Mouse (Mus musculus): Measurements from ENCODE around the gene Sertad1.

Gene Sertad1

GRCm38 (mm10) chr7:27472596-27472995 is 14.1 kb upstream of the Sertad1 start:
- no peak for ATAC-seq (ENCODE audit: insufficient number of reproducible peaks, low FRiP score, low TSS enrichment)

DNA sequence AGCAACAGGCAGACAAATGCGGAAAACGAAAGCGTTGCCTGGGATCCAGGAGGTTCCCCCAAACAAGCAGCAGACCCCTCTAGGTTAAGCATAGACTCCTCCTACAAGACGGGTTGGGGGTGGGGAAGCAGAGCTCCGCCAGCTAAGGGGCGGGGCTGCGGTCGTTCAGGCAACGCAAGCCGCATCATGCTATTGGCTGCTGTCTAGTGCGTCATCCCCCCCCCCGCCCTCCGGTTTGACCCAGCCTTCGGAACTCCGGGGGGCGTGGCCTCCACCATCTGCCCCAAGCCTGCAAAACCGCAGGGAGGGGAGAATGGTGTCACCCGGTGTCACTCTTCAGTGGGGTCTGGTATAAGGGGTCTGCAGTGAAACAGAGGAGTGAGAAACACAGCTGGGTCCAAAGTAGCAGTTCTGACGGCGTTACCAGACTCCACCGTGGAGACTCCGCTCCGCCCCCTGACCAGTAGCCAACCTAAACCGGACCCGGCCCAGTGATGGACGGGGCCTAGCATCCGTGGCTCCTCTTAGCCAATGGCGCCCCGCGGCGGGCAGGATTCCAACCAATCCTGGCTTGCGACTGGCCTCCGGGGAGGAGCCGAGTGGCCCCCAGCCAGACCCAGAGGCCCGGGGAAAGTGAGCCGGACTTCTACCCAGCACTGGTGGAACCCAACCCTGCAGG is 13.4 kb upstream of the Sertad1 start, which contains the start of gene Sertad3:
Gene Sertad3 (plus strand): TSS at position 613 of the 679 bp plus-strand sequence.
- ATAC-seq (ENCODE audit: insufficient number of reproducible peaks, low FRiP score, low TSS enrichment), result peak; percentile 84

DNA sequence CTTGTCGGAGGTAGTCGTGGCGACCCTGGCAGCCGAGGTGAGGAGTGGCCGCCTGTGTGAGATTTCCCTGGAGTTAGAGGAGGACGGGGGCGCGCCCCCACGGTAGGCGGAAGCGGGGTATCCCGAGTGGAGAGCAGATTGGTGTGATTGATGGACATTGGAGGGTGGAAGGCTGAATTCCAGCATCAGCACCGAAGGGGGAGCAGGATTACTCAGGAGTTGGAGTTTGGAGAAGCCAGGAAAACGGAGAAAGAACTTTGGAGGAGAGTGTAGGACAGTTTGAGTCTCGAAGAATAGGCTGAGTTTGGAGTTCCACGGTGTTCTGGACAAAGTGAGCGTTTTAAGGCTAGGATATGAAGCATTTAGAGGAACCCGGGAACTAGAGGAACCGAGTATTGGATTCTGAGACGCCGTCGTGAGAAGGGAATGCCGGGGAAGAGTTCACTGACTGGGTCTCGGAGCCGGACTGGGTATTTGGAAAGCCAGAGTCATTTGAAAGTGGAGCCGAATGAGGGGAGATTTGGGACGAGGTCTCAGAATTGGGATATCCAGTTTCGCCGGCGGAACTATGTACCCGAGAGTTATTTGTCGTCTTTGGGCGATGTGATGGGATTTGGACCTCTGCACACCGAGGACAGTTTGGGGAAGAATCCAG is 12.7 kb upstream of the Sertad1 start:
- ATAC-seq (ENCODE audit: insufficient number of reproducible peaks, low FRiP score, low TSS enrichment), result no peak

- peak; percentile 96 for ATAC-seq (ENCODE audit: insufficient number of reproducible peaks, low FRiP score, low TSS enrichment)
These were observed 12.2 kb upstream of the Sertad1 start for GRCm38 (mm10) chr7:27474490-27474954.

GRCm38 (mm10) chr7:27475596-27475995 is 11.1 kb upstream of the Sertad1 start:
- no peak for ATAC-seq (ENCODE audit: insufficient number of reproducible peaks, low FRiP score, low TSS enrichment)

DNA sequence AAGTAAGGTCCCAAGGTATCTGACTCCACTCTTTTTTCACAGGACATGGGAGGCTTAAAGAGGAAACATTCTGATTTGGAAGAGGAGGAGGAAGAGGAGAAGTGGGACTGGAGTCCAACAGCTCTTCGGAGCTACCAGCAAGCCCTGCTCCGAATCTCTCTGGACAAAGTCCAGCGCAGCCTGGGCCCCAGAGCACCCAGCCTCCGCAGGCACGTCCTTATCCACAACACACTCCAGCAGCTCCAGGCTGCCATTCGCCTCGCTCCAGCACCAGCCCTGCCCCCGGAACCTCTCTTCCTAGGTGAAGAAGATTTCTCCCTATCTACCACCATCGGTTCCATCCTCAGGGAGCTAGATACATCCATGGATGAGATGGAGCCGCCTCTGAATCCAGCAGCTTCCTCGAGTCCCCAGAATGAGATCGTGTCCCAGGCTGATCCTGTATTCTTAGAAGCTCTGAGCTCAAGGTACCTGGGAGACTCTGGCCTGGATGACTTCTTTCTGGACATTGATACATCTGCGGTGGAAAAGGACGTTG is 10.5 kb upstream of the Sertad1 start:
- ATAC-seq (ENCODE audit: insufficient number of reproducible peaks, low FRiP score, low TSS enrichment), result no peak

GRCm38 (mm10) chr7:27478561-27478960 is 8.1 kb upstream of the Sertad1 start:
- ATAC-seq (ENCODE audit: insufficient number of reproducible peaks, low FRiP score, low TSS enrichment), result no peak

DNA sequence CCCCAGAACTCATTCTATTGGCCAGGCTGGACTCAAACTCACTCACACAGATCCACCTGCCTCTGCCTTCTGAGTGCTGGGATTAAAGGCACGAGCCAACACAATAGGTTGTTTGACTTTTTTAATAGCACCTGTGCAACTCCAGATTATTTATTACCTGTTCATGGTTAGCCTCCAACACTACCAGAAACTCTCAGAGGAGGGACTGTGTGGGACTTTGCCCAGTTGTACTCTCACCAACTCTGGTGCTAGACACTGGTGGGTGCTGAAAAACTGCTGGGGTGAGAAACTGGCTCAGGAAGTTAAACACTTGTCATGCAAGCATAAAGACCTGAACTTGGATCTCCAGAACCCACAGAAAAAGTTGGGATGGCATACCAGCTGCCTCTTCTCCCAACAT is 7.0 kb upstream of the Sertad1 start:
- no peak for ATAC-seq (ENCODE audit: insufficient number of reproducible peaks, low FRiP score, low TSS enrichment)

GRCm38 (mm10) chr7:27480506-27480905 is 6.2 kb upstream of the Sertad1 start:
- ATAC-seq (ENCODE audit: insufficient number of reproducible peaks, low FRiP score, low TSS enrichment), result no peak

DNA sequence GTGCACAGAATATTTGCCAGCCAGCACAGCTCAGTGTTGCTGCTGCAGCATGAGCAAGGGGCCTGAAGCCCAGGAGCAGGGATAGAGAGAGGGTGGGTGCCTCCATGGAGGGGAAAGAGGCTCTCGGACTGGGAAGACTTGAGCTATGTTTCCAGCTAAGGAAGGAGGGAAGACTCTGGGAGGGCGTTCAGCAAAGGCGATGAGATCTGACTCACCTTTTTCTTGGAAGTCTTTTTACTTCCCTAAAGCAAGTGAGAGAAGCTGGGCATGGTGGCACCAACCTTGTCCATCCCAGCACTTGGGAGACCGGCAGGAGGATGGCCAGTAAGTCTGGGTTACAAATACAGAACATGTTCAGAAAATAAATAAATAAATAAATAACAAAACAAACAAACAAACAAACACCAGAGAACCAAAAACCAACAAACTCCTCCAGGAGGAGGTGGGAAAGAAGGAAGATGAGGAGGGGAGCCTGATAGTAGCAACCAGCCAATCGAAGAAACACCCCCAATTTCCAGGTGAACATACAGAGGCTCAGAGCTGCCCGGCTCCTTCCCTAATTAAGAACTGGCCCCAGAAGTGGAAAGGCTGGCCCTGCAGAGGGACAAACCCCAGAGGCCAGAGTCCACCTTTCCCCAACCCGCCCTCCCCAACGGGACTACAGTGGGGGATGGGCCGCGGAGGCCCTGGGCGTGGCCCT is 5.6 kb upstream of the Sertad1 start:
- ATAC-seq (ENCODE audit: insufficient number of reproducible peaks, low FRiP score, low TSS enrichment), result no peak

- ATAC-seq (ENCODE audit: insufficient number of reproducible peaks, low FRiP score, low TSS enrichment), result peak; percentile 63; the same call in 1 of the 2 replicates
These were observed 5.1 kb upstream of the Sertad1 start for GRCm38 (mm10) chr7:27481627-27481969.

DNA sequence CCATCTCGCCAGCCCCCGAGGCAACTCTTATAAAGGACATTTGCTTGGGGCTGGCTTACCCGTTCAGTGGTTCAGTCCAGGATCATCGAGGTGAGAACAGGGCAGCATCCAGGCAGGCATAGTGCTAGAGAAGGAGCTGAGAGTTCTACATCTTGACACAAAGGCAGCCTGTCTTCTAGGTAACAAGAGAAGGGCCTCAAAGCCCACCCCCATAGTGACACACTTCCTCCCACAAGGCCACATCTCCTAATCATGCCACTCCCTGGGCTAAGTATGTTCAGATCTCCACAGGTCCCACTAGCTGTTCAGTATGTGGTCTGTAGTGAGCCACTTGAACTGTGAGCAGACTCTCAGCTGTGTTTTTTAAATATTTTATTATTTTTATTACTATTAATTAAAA is 2.9 kb upstream of the Sertad1 start:
- ATAC-seq (ENCODE audit: insufficient number of reproducible peaks, low FRiP score, low TSS enrichment), result no peak

DNA sequence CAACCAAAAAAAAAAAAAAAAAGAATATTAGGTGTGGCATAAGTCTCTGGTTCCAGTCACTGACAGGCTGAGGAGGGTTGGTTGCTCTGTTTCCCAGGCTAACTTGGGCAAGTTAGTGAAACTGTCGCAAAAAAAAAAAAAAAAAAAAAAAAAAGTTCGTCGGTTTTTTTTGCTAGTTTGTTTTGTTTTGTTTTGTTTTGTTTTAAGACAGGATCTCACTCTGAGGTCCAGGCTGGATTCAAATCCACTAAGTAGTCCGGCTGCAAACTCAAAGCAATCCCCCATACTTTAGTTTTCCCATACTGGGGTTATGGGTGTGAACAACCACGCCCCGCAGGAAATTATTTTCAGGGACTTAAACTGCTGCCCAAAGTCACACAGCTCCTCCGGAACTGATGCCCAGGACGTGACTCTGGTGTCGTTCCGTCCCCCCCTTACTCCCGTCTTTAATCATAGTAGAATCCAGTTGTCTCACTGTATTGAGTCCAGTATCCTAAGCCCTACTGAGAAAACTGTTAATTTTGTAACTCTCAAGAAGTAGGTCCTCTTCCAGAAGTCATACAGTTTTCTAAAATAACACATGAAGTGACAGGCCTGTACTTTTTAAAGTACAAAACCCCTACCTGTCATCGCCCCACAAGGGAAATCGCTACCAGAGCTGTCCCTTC is 474 bp upstream of the Sertad1 start:
- no peak for ATAC-seq (ENCODE audit: insufficient number of reproducible peaks, low FRiP score, low TSS enrichment)

- ATAC-seq (ENCODE audit: insufficient number of reproducible peaks, low FRiP score, low TSS enrichment), result no peak
These were observed 1.1 kb downstream of the Sertad1 start for GRCm38 (mm10) chr7:27487740-27488268.

DNA sequence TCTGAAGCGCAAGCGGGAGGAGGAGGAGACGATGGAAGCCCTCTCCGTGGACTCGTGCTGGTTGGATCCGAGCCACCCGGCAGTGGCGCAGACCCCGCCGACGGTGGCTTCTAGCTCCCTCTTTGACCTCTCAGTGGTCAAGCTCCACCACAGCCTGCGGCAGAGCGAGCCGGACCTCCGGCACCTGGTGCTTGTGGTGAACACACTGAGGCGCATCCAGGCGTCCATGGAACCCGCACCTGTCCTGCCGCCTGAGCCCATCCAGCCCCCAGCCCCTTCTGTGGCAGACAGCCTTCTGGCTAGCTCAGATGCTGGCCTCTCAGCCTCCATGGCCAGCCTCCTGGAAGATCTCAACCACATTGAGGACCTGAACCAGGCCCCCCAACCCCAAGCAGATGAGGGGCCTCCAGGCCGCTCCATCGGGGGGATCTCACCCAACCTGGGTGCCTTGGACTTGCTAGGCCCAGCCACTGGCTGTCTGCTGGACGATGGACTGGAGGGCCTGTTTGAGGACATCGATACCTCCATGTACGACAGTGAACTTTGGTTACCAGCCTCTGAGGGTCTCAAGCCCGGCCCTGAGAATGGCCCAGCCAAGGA is 2.7 kb downstream of the Sertad1 start:
- no peak for ATAC-seq (ENCODE audit: insufficient number of reproducible peaks, low FRiP score, low TSS enrichment)

GRCm38 (mm10) chr7:27490227-27490542 is 3.5 kb downstream of the Sertad1 start:
- ATAC-seq (ENCODE audit: insufficient number of reproducible peaks, low FRiP score, low TSS enrichment), result no peak

- ATAC-seq (ENCODE audit: insufficient number of reproducible peaks, low FRiP score, low TSS enrichment), result peak; percentile 53
These were observed 4.0 kb downstream of the Sertad1 start for GRCm38 (mm10) chr7:27490543-27491329.

DNA sequence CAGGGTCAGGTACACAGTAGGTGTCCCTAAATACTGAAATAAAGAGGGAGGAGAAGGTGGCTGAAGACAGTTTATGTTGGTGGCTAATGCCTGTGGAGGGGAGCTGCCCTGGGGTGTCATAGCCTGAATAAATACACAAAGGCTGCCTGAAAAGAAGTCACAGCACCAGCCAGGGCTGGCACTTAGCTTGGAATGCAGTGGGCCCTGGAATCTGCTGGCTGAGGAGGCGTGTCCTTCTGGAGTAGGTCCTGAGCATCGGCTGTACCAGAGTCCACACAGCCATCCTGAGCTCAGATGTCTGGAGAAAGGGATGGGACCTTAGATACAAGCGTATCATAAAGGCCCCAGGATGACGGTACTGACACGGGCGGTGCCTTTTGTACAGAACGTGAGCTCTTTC is 5.1 kb downstream of the Sertad1 start:
- no peak for ATAC-seq (ENCODE audit: insufficient number of reproducible peaks, low FRiP score, low TSS enrichment)

GRCm38 (mm10) chr7:27493022-27493421 is 6.3 kb downstream of the Sertad1 start:
- no peak for ATAC-seq (ENCODE audit: insufficient number of reproducible peaks, low FRiP score, low TSS enrichment)
